Mouse (Mus musculus) brain, adult 10 weeks (tissue): ENCODE measurements around the gene Lpar6. TPM values are rescaled to one million over a fixed set of nuclear protein-coding genes. Genes with fewer than 3 reads are reported as not detected.

Experiments
- polyA plus RNA-seq: library from polyadenylated mRNA; stranded (reverse); fragments of 350-450 nt; fragmentation: Illumina TruSeq; extraction: RNeasy Lipid Tissue Mini Kit (QIAGEN cat#74804); gene quantifications from one replicate; pipeline ENCODE4 v1.2.3, GENCODE M21; 2015; ENCODE audit warnings: low read depth, low replicate concordance

The Lpar6 gene
- 2.2 TPM for polyA plus RNA-seq

GRCm38 (mm10) chr14:73237848-73238321, at the start of gene Lpar6:
TSS of gene Lpar6 (plus strand) at chr14:73237895.

Other genes with a start within 250 kb of the Lpar6 start
- gene Cysltr2, start 188.8 kb upstream of the Lpar6 start, polyA plus RNA-seq, result 1.1 TPM
- gene Rcbtb2, start 114.9 kb upstream of the Lpar6 start, polyA plus RNA-seq, result 32.1 TPM
- gene Rb1, start 87.9 kb downstream of the Lpar6 start, polyA plus RNA-seq, result 23.0 TPM
- 1,162 TPM for gene Itm2b, start 147.4 kb downstream of the Lpar6 start, polyA plus RNA-seq